Mouse (Mus musculus) liver, postnatal 0 days (tissue): ENCODE results near the gene Edc3.

Source experiments
- CTCF ChIP-seq: sonication (generic); IDR thresholded peaks from 2 replicates; pipeline ENCODE4 v1.5.1; 2016; ENCODE audit warnings: antibody characterized with exemption, low read depth
- EP300 ChIP-seq: IDR thresholded peaks from 2 replicates; pipeline ENCODE4 v1.6.1; 2016; ENCODE audit warnings: antibody characterized with exemption, low read depth, mild to moderate bottlenecking

GRCm38 (mm10) chr9:57720736-57721135 is 12.4 kb downstream of the Edc3 start:
- TF ChIP-seq CTCF (no peak), EP300 (no peak)
